Comparison of ENCODE assay signal across 8 mouse cellular contexts in genomic region chr2:157259720-157260119, GRCm38 (mm10). TPM values are rescaled to one million over a fixed set of nuclear protein-coding genes. Genes with fewer than 3 reads are reported as not detected.
DNase-seq lines count a peak whose midpoint lies in the region; ATAC-seq and TF ChIP-seq lines count a peak whose summit lies in the region.
"Had no signal": no experiment of that assay in that cellular context is flagged by ENCODE, and none has a peak within 500 bp of the region (broad histone marks: within the 10 kb centered on the region; RNA-seq: fewer than 3 reads in every experiment).

No protein-coding gene starts in this region.

- peak; percentile 52 for TF ChIP-seq CTCF in C2C12 (IDR thresholded peaks at IDR 0.05; ENCODE audit: control insufficient read depth, insufficient read depth, insufficient read length)
- TF ChIP-seq CTCF in lung, postnatal 0 days (IDR thresholded peaks at IDR 0.05) = peak; percentile 83
- peak; percentile 75; the same call in 1 of the 2 replicates for TF ChIP-seq CTCF in small intestine, adult 2 months (IDR thresholded peaks at IDR 0.05; ENCODE audit: extremely low read depth, insufficient read length, insufficient replicate concordance, low read depth, low read length)

- peak; percentile 57 for ATAC-seq in lung, postnatal 0 days

- no peak for TF ChIP-seq POLR2A in small intestine, adult 2 months (IDR thresholded peaks at IDR 0.05; ENCODE audit: low read depth, low read length)

- H3K27me3 ChIP-seq in C2C12 (ENCODE audit: control insufficient read depth, insufficient read depth, insufficient read length) = peaks cover 43% of the 10 kb centered on the region
- no peaks in the 10 kb centered on the region for H3K27me3 ChIP-seq in lung, postnatal 0 days (replicated peaks; ENCODE audit: insufficient read depth, low read length)
- no peaks in the 10 kb centered on the region for H3K27me3 ChIP-seq in small intestine, adult 2 months (ENCODE audit: control insufficient read depth, insufficient read depth, low read length)
- H3K27me3 ChIP-seq: limb, embryonic 12.5 days had no signal

- no peak overlapping the region for H3K4me3 ChIP-seq in C2C12 (ENCODE audit: insufficient read depth, poor library complexity, severe bottlenecking)
- H3K4me3 ChIP-seq in lung, postnatal 0 days (ENCODE audit: low read depth, low read length) = no peak overlapping the region
- H3K4me3 ChIP-seq in small intestine, adult 2 months (ENCODE audit: low read depth, low read length) = no peak overlapping the region
- H3K4me3 ChIP-seq: limb, embryonic 12.5 days had no signal

- DNase-seq in 416B (ENCODE audit: low read depth) = peak; percentile 68
- peak; percentile 68 to 78 for DNase-seq in adrenal gland, postnatal 36 days
- peak; percentile 17 to 60 for DNase-seq in frontal cortex, postnatal 10 days (ENCODE audit: low spot score in 2 of 2)
- DNase-seq in layer of hippocampus, adult 8-10 months (ENCODE audit: low spot score in 2 of 2) = peak; percentile 38 to 55
- DNase-seq in lung, postnatal 0 days (ENCODE audit: low spot score) = peak; percentile 60

- H3K79me2 ChIP-seq in C2C12 (ENCODE audit: control insufficient read depth, insufficient read depth) = no peaks in the 10 kb centered on the region

- H3K9me3 ChIP-seq in lung, postnatal 0 days (ENCODE audit: low read length) = no peaks in the 10 kb centered on the region
- H3K9me3 ChIP-seq: limb, embryonic 12.5 days had no signal

- H3K9ac ChIP-seq in lung, postnatal 0 days (replicated peaks; ENCODE audit: low read depth) = no peak overlapping the region
- H3K9ac ChIP-seq: limb, embryonic 12.5 days had no signal

- no peak overlapping the region for H3ac ChIP-seq in C2C12 (ENCODE audit: control insufficient read depth, insufficient read length, low read depth)

- no peak overlapping the region for H3K27ac ChIP-seq in lung, postnatal 0 days (ENCODE audit: low read length)
- no peak overlapping the region for H3K27ac ChIP-seq in small intestine, adult 2 months (ENCODE audit: insufficient read depth, low read depth, low read length)
- H3K27ac ChIP-seq: limb, embryonic 12.5 days had no signal

- TF ChIP-seq EP300 in lung, postnatal 0 days (IDR thresholded peaks at IDR 0.05) = no peak

- H3K79me3 ChIP-seq in C2C12 (ENCODE audit: low read depth) = no peaks in the 10 kb centered on the region

- WGBS in lung, postnatal 0 days = 6% methylated on average over 5 of the region's 5 CpGs
- 3% methylated on average over 5 of the region's 5 CpGs for WGBS in small intestine, adult 2 months

- H3K36me3 ChIP-seq in C2C12 (ENCODE audit: control insufficient read depth, insufficient read depth) = no peaks in the 10 kb centered on the region
- H3K36me3 ChIP-seq in lung, postnatal 0 days (ENCODE audit: insufficient read depth, low read length) = no peaks in the 10 kb centered on the region
- no peaks in the 10 kb centered on the region for H3K36me3 ChIP-seq in small intestine, adult 2 months (ENCODE audit: control insufficient read depth, insufficient read depth, low read length)
- H3K36me3 ChIP-seq: limb, embryonic 12.5 days had no signal

- H3K4me1 ChIP-seq in lung, postnatal 0 days (ENCODE audit: insufficient read depth, low read depth, low read length) = no peaks in the 10 kb centered on the region
- peaks cover 5% of the 10 kb centered on the region for H3K4me1 ChIP-seq in small intestine, adult 2 months (ENCODE audit: control insufficient read depth, insufficient read depth, insufficient read length, low read length)

- no peak overlapping the region for H3K4me2 ChIP-seq in lung, postnatal 0 days (replicated peaks; ENCODE audit: low read depth, low read length)
- H3K4me2 ChIP-seq: limb, embryonic 12.5 days had no signal

TF ChIP-seq in C2C12, 6 proteins besides CTCF, POLR2A, EP300 and RAD21:
- no peak for TF ChIP-seq MYOG (IDR thresholded peaks at IDR 0.05; ENCODE audit: control insufficient read depth, extremely low read depth, insufficient read length)
- TF ChIP-seq USF1 (IDR thresholded peaks at IDR 0.05; ENCODE audit: low read depth) = no peak

RNA-seq across cellular contexts. Expression of gene Rpn2, which starts 19.1 kb away (rescaled TPM):
- polyA plus RNA-seq in C2C12 (2012; fragmentation: generic; extraction: Trizol) = 210 TPM
- total RNA-seq in adrenal gland, postnatal 36 days (2021) = 100 to 1,000 TPM; 276 to 279 TPM
- total RNA-seq in layer of hippocampus, adult 8-10 months (2022) = 100 to 1,000 TPM; 150 to 156 (median 153) TPM
- polyA plus RNA-seq in lung, postnatal 0 days (2015; fragmentation: Nextera tagmentation; extraction: Ambion mirVana) = 163 and 168 TPM in 2 replicates
- polyA plus RNA-seq in small intestine, adult 2 months (2012; rRNA removed) = 85.3 and 141 TPM in 2 replicates

RNA-seq across cellular contexts. Expression of gene Mroh8, which starts 19.6 kb away (rescaled TPM):
- polyA plus RNA-seq in C2C12 (2012; fragmentation: generic; extraction: Trizol) = 0.13 TPM
- total RNA-seq in adrenal gland, postnatal 36 days (2021) = under 1 TPM; 0.26 to 0.43 TPM
- total RNA-seq in layer of hippocampus, adult 8-10 months (2022) = 1 to 10 TPM in 3 of 4 experiments, under 1 TPM in 1; 0.93 to 2.1 (median 1.2) TPM
- polyA plus RNA-seq in lung, postnatal 0 days (2015; fragmentation: Nextera tagmentation; extraction: Ambion mirVana) = 0.23 and 0.25 TPM in 2 replicates
- polyA plus RNA-seq in small intestine, adult 2 months (2012; rRNA removed) = 0.16 and 0.17 TPM in 2 replicates

RNA-seq across cellular contexts. Expression of gene Rbl1, which starts 55.4 kb away (rescaled TPM):
- 7.7 TPM for polyA plus RNA-seq in C2C12 (2012; fragmentation: generic; extraction: Trizol)
- total RNA-seq in adrenal gland, postnatal 36 days (2021) = 1 to 10 TPM; 5.7 to 5.9 TPM
- total RNA-seq in layer of hippocampus, adult 8-10 months (2022) = 1 to 10 TPM; 1.5 to 2.3 (median 1.7) TPM
- polyA plus RNA-seq in lung, postnatal 0 days (2015; fragmentation: Nextera tagmentation; extraction: Ambion mirVana) = 5.7 and 7.5 TPM in 2 replicates
- polyA plus RNA-seq in small intestine, adult 2 months (2012; rRNA removed) = 1.7 and 5.2 TPM in 2 replicates
